Mouse (Mus musculus) neural tube, embryonic 12.5 days (tissue): ENCODE data around the gene Kansl3. TPM values are rescaled to one million over a fixed set of nuclear protein-coding genes. Genes with fewer than 3 reads are reported as not detected.
A peak's percentile ranks its signal among the peaks of the same experiment; 100 is the strongest.

Experiments used
- ATAC-seq: fragments of 200-750 bp; cut with Nextera tagmentation; 2 replicates; pipeline ENCODE4 v1.8.0; 2017; ENCODE audit warnings: low read depth, mild to moderate bottlenecking, moderate TSS enrichment, moderate library complexity; ENCODE audit not compliant: low FRiP score
- H3K27ac ChIP-seq: fragments of 300-500 bp; sonication (generic); 2 replicates; pipeline ENCODE4 v1.5.1; 2016
- H3K27me3 ChIP-seq: fragments of 300-500 bp; sonication (generic); replicated peaks from 2 replicates; pipeline ENCODE4 v1.6.1; 2016; ENCODE audit warnings: mild to moderate bottlenecking
- H3K36me3 ChIP-seq: fragments of 300-500 bp; sonication (generic); 2 replicates; pipeline ENCODE4 v1.6.1; 2016; ENCODE audit warnings: mild to moderate bottlenecking
- H3K4me1 ChIP-seq: fragments of 300-500 bp; sonication (generic); 2 replicates; pipeline ENCODE4 v1.6.1; 2016
- H3K4me2 ChIP-seq: fragments of 300-500 bp; sonication (generic); replicated peaks from 2 replicates; pipeline ENCODE4 v1.6.1; 2016; ENCODE audit warnings: mild to moderate bottlenecking
- H3K4me3 ChIP-seq: fragments of 300-500 bp; sonication (generic); 2 replicates; pipeline ENCODE4 v1.5.1; 2016
- H3K9ac ChIP-seq: fragments of 300-500 bp; sonication (generic); 2 replicates; pipeline ENCODE4 v1.6.1; 2016; ENCODE audit warnings: mild to moderate bottlenecking
- H3K9me3 ChIP-seq: fragments of 300-500 bp; sonication (generic); 2 replicates; pipeline ENCODE4 v1.6.1; 2016; ENCODE audit warnings: mild to moderate bottlenecking
- WGBS: fragments of 180-500 bp; shearing (Covaris S2); methylation state at CpG from one replicate; pipeline ENCODE4 v1.1.7; 2016; 5-methylcytosine and 5-hydroxymethylcytosine counted together
- polyA plus RNA-seq: library from polyadenylated mRNA; unstranded; fragments of >200 nt; fragmentation: Nextera tagmentation; extraction: Ambion mirVana; gene quantifications from 2 replicates; pipeline ENCODE4 v1.2.1, GENCODE M21; 2016

The Kansl3 gene
- polyA plus RNA-seq, 1 experiment from 2014 or later, result 44.0 TPM

GRCm38 (mm10) chr1:36352351-36352750 is 16.6 kb downstream of the Kansl3 start:
- H3K4me3 ChIP-seq, result no peak overlapping the region
- H3K4me2 ChIP-seq, result no peak overlapping the region
- no peak overlapping the region for H3K9ac ChIP-seq
- no peaks in the 10 kb centered on the region for H3K9me3 ChIP-seq
- no peak overlapping the region for H3K27ac ChIP-seq
- no peak for ATAC-seq
- peaks cover 92% of the 10 kb centered on the region for H3K36me3 ChIP-seq
- 92% methylated on average over 4 of the region's 4 CpGs for WGBS
- no peaks in the 10 kb centered on the region for H3K4me1 ChIP-seq
- no peaks in the 10 kb centered on the region for H3K27me3 ChIP-seq

DNA sequence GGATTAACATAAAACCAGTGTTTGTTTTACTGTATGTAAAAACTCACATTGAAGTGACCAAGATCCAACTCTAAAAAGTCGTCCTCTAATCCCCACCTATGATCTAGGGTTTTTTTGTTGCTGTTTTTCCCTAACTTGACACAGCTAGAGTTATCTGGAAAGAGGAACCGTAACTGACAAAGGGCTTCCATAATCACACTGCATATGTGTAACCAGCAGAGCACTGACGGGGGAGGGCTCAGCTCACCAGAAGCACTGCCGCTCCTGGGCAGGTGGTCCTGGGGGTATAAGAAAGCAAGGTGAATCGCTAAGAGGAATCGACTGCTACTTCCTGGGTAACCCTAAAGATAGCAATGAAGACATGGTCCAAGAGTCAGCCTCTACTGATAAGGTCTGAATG is 26.4 kb downstream of the Kansl3 start:
- no peak overlapping the region for H3K4me2 ChIP-seq
- no peak for ATAC-seq
- no peak overlapping the region for H3K9ac ChIP-seq
- no peaks in the 10 kb centered on the region for H3K9me3 ChIP-seq
- H3K36me3 ChIP-seq, result peaks cover 95% of the 10 kb centered on the region
- no peaks in the 10 kb centered on the region for H3K27me3 ChIP-seq
- no peak overlapping the region for H3K27ac ChIP-seq
- 96% methylated on average over 6 of the region's 6 CpGs for WGBS
- H3K4me1 ChIP-seq, result no peaks in the 10 kb centered on the region
- H3K4me3 ChIP-seq, result no peak overlapping the region

DNA sequence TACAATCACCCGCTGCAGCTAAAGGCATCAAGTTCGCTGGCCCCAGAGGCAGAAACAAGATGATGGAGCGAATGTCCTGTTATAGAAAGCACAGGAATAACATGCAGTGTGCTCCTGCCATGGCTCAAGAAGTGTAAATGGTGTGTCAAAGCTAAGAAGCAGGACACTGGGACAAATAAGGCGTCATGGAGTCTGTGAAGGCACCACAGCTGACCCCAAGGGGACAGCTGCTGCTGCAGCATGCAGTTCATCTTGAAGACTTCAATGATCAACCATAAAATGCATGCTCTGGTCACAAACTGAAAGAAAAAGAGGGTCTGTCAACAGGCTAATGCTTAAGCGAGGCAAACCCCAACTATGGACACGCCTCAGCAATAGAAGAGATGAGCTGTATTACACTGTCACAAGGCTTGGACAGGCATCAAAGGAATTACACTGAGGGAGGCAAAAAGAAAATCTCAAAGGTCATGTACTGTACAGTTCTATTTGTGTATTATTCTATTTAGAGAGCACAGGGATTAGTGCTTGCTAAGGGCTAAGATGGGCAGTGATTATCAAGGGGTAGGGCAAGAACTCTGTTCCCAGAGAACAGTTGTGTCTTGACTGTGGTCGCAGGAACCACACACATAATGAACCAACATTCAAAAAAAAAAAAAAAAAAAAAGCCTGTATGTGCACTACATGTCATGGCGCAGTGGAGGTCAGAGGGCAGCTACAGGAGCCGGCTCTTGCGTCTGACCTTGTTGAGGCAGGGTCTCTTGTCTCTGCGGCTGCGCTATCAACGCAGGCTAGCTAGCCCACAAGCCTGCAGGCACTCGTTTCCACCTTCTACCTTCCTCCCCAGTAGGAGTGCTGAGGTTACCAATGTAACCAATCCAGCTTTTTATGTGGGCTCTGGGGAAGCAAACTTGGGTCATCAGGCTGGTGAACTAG is 35.8 kb downstream of the Kansl3 start:
- H3K9me3 ChIP-seq, result no peaks in the 10 kb centered on the region
- H3K27ac ChIP-seq, result no peak overlapping the region
- ATAC-seq, result no peak
- WGBS, result 85% methylated on average over 14 of the region's 14 CpGs
- no peak overlapping the region for H3K4me2 ChIP-seq
- no peak overlapping the region for H3K9ac ChIP-seq
- peaks cover 44% of the 10 kb centered on the region for H3K36me3 ChIP-seq
- H3K4me3 ChIP-seq, result no peak overlapping the region
- H3K4me1 ChIP-seq, result no peaks in the 10 kb centered on the region
- H3K27me3 ChIP-seq, result no peaks in the 10 kb centered on the region

DNA sequence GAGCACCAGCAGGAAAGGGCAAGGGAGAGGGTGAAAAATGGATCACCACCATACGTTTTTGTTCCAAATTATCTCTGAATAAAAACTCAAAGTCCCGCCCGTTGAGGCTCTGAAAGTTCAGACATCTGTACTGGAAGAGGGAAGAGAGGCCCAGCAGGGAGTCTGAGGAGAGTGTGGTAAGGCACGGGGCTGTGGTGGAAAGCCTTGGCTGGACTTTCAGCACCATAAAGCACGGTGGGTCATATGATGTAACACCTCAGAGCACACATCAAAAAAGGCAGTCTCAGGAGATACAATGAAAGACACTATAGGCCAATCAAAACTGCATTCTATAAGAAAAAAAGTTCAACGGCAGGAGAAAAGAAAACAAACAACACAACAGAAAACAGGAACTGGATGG is 37.2 kb downstream of the Kansl3 start:
- Histone ChIP-seq H3K9ac (no peak overlapping the region), H3K27ac (no peak overlapping the region), H3K4me2 (no peak overlapping the region), H3K9me3 (no peaks in the 10 kb centered on the region), H3K36me3 (peaks cover 30% of the 10 kb centered on the region), H3K4me1 (no peaks in the 10 kb centered on the region), H3K4me3 (no peak overlapping the region), H3K27me3 (no peaks in the 10 kb centered on the region)
- 80% methylated on average over 6 of the region's 6 CpGs for WGBS
- ATAC-seq, result no peak

DNA sequence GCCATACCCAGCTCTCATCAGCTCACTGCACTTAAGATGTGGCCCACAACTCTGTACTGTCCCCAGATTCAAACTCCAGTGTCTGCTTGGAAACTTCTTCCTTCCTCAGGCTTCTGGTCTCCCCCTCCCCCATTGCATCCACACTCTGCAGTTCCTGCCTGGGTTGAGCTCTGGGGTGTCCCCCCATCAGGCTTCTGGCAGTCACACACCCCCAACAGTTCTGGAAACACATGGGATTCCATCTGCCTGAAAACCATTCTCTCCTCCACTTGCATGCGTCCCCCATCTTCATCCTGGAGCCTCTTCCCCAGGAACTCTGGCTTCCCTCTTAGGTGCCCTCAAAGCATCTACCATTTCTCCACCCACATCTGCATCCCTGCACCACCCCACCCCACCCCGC is 42.2 kb downstream of the Kansl3 start:
- Histone ChIP-seq H3K4me2 (no peak overlapping the region), H3K27ac (no peak overlapping the region), H3K9me3 (no peaks in the 10 kb centered on the region), H3K9ac (no peak overlapping the region), H3K4me3 (no peak overlapping the region), H3K4me1 (no peaks in the 10 kb centered on the region), H3K27me3 (no peaks in the 10 kb centered on the region), H3K36me3 (peaks cover 3% of the 10 kb centered on the region; the same call in 1 of the 2 replicates)
- 91% methylated on average over 2 of the region's 2 CpGs for WGBS
- no peak for ATAC-seq

- ATAC-seq, result no peak
- no peak overlapping the region for H3K27ac ChIP-seq
- WGBS, result 93% methylated on average over 2 of the region's 2 CpGs
- no peak overlapping the region for H3K4me2 ChIP-seq
- H3K36me3 ChIP-seq, result peaks cover under 1% of the 10 kb centered on the region; the same call in 1 of the 2 replicates
- H3K4me3 ChIP-seq, result no peak overlapping the region
- no peak overlapping the region for H3K9ac ChIP-seq
- no peaks in the 10 kb centered on the region for H3K4me1 ChIP-seq
- H3K9me3 ChIP-seq, result no peaks in the 10 kb centered on the region
- H3K27me3 ChIP-seq, result no peaks in the 10 kb centered on the region
Observed at GRCm38 (mm10) chr1:36325900-36326321, 43.1 kb downstream of the Kansl3 start.

- Histone ChIP-seq H3K36me3 (peaks cover 9% of the 10 kb centered on the region; the same call in 1 of the 2 replicates), H3K9ac (no peak overlapping the region), H3K27ac (no peak overlapping the region), H3K4me2 (no peak overlapping the region), H3K27me3 (no peaks in the 10 kb centered on the region), H3K9me3 (no peaks in the 10 kb centered on the region), H3K4me3 (no peak overlapping the region), H3K4me1 (no peaks in the 10 kb centered on the region)
- WGBS, result 54% methylated on average over 8 of the region's 8 CpGs
- ATAC-seq, result peak; percentile 46; the same call in 1 of the 2 replicates
Observed at GRCm38 (mm10) chr1:36323746-36324448, 45.1 kb downstream of the Kansl3 start.

DNA sequence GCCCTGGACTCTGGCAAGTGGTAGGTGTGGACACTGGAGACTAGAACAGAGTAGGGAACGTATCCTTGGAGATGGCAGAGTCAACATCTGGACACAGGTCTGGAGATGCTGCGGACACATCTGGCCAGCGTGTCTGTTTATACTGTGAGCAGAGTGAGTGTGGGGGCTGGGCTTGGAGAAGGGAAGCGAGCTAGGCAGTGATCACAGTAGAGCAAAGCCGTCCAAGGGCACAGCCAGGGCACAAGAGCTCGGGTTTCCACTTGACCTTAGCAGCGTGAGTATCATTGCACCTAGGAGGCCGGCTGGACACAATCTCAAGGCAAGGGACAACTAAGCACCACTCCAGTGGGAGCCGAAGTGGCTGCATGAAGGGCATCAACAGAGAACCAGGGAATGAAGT is 45.9 kb downstream of the Kansl3 start:
- Histone ChIP-seq H3K27me3 (no peaks in the 10 kb centered on the region), H3K4me1 (no peaks in the 10 kb centered on the region), H3K9ac (no peak overlapping the region), H3K27ac (no peak overlapping the region), H3K4me3 (no peak overlapping the region), H3K4me2 (no peak overlapping the region), H3K36me3 (peaks cover 9% of the 10 kb centered on the region; the same call in 1 of the 2 replicates), H3K9me3 (no peaks in the 10 kb centered on the region)
- 79% methylated on average over 9 of the region's 9 CpGs for WGBS
- no peak for ATAC-seq

DNA sequence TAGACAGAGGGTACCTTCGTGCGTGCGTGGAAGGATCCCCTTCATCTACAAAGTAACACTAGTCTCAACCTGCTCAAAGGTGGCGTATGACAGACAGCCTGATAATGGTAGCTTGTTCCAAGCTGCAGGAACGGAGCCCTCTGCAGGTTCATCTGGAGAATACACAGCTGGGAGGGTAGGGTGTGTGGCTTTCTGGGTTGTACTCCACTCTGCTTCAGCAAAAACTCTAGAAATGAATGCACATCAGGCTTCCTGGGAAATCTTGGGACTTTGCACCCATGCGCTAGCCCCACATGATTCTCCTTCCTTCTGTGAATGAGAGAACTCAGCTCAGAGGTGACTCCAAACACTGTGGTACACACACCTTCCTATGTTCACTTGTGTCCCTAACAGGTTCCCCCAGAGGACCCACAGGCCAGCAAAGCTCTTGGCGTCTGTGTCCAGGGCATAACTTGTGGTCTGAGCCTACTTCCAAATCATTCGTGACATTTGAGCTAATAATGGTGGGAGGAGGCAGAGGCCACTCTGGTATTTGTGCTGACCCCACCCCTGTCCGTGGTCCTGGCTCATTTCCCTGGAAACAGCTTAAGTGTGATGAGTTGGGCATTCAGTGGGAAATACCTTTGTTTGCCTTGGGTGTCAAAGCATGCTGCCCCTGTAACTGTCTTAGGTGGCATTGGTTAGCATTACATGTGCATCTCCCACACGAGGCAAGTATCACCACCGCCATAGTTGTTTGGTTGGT is 47.0 kb downstream of the Kansl3 start:
- Histone ChIP-seq H3K4me2 (no peak overlapping the region), H3K9me3 (no peaks in the 10 kb centered on the region), H3K4me1 (no peaks in the 10 kb centered on the region), H3K27ac (no peak overlapping the region), H3K9ac (no peak overlapping the region), H3K36me3 (peaks cover 9% of the 10 kb centered on the region; the same call in 1 of the 2 replicates), H3K27me3 (no peaks in the 10 kb centered on the region), H3K4me3 (no peak overlapping the region)
- WGBS, result 76% methylated on average over 11 of the region's 11 CpGs
- no peak for ATAC-seq

DNA sequence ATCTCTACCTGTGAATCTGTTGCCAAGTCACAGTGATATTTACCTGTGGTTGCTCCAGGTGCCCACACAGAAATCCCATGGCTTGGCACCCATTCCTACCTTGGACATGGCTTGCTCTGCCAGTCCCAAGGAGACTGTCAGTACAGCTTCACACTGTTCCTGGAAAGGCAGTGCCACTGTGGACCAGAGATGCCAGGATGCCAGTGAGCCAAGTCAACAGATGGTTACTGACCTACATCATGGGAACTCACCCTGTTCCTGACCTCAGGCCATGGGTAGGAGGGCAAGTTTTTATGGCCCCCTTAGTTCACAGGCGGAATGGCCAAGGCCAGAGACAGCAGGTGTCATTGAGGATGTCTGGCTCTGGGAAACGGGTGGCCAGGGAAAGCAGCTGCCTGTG is 47.8 kb downstream of the Kansl3 start:
- H3K27ac ChIP-seq, result no peak overlapping the region
- no peak overlapping the region for H3K9ac ChIP-seq
- 69% methylated on average over 2 of the region's 2 CpGs for WGBS
- H3K9me3 ChIP-seq, result no peaks in the 10 kb centered on the region
- peaks cover 9% of the 10 kb centered on the region; the same call in 1 of the 2 replicates for H3K36me3 ChIP-seq
- ATAC-seq, result no peak
- H3K4me2 ChIP-seq, result no peak overlapping the region
- no peaks in the 10 kb centered on the region for H3K4me1 ChIP-seq
- H3K4me3 ChIP-seq, result no peak overlapping the region
- no peaks in the 10 kb centered on the region for H3K27me3 ChIP-seq

DNA sequence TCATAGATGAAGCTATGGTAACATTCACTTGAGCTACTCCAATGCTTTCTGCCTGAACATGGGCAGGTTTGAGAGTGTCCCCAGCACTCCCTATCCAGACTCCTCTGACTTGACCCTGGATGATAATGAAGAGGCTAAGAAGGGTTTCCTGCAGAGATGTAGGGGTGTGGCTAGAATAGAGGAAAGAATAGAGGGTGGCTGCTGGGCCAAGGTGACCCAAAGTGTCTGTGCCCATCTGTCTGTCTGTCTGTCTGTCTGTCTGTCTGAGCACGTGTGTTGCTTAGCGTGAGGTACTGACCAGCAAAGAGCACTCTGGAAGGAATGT is 53.2 kb downstream of the Kansl3 start:
- ATAC-seq, result no peak
- Histone ChIP-seq H3K36me3 (peaks cover 7% of the 10 kb centered on the region; the same call in 1 of the 2 replicates), H3K4me3 (no peak overlapping the region), H3K9me3 (no peaks in the 10 kb centered on the region), H3K27me3 (no peaks in the 10 kb centered on the region), H3K27ac (no peak overlapping the region), H3K4me2 (no peak overlapping the region), H3K9ac (no peak overlapping the region), H3K4me1 (no peaks in the 10 kb centered on the region)
- WGBS, result 91% methylated on average over 2 of the region's 2 CpGs
